Comparison of ENCODE assay signal across 31 mouse cellular contexts in the genomic region with DNA sequence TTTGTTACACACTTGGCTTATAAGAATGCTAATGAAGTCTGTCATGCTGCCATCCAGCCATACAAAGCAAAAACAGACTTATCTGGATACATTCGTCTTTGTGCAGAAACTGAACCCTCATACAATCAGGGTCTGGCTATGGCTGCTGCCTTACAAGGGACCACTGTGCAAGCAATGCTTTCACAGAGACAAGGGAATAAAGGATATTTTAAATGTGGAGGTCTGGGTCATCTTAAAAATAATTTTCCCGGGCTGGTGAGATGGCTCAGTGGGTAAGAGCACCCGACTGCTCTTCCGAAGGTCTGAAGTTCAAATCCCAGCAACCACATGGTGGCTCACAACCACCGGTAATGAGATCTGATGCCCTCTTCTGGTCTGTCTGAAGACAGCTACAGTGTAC. TPM values are rescaled to one million over a fixed set of nuclear protein-coding genes. Genes with fewer than 3 reads are reported as not detected.
"Had no signal": no experiment of that assay in that cellular context is flagged by ENCODE, and none has a peak within 500 bp of the region (broad histone marks: within the 10 kb centered on the region; RNA-seq: fewer than 3 reads in every experiment).

No protein-coding gene starts in this region.

RNA-seq across cellular contexts. Expression of gene Cox7a1, which starts 22.4 kb away (rescaled TPM):
- total RNA-seq: granulocyte monocyte progenitor cell, adult 5-6 weeks had no signal

RNA-seq across cellular contexts. Expression of gene Ovol3, which starts 29.2 kb away (rescaled TPM):
- total RNA-seq: gastrocnemius, adult 2 months; gastrocnemius, postnatal 25 days; granulocyte monocyte progenitor cell, adult 5-6 weeks; heart, adult 18-20 months; heart, adult 8-10 months; heart, postnatal 10 days; heart, postnatal 25 days; heart, postnatal 4 days; layer of hippocampus, adult 8-10 months; layer of hippocampus, postnatal 14 days; layer of hippocampus, postnatal 36 days; left cerebral cortex, adult 18-20 months; left cerebral cortex, adult 8-10 months; left cerebral cortex, postnatal 10 days; left cerebral cortex, postnatal 25 days; left cerebral cortex, postnatal 4 days; liver, adult 2 months had no signal
- polyA plus RNA-seq: heart, embryonic 10.5 days; heart, embryonic 12.5 days; heart, embryonic 14.5 days; hindbrain, embryonic 10.5 days; hindbrain, embryonic 12.5 days; hindbrain, embryonic 14.5 days; hindbrain, embryonic 16.5 days; inflammation-experienced regulatory T-cells, adult 6 months; intestine, embryonic 15.5 days; intestine, postnatal 0 days; kidney, embryonic 14.5 days; kidney, embryonic 16.5 days; limb, embryonic 11.5 days; liver, embryonic 12.5 days had no signal
